In genomic region chr11:53003811-53004210, GRCm38 (mm10) we compare ENCODE assay signal across 16 mouse cellular contexts.
"Had no signal": no experiment of that assay in that cellular context is flagged by ENCODE, and none has a peak within 500 bp of the region (broad histone marks: within the 10 kb centered on the region; RNA-seq: fewer than 3 reads in every experiment).

No protein-coding gene starts in this region.

- H3K9me3 ChIP-seq: limb, embryonic 10.5 days; limb, embryonic 13.5 days; liver, embryonic 12.5 days; liver, embryonic 15.5 days had no signal

- H3K9ac ChIP-seq: limb, embryonic 13.5 days; liver, embryonic 12.5 days; liver, embryonic 15.5 days had no signal

- H3K27me3 ChIP-seq: liver, embryonic 12.5 days; liver, embryonic 15.5 days had no signal

- H3K4me2 ChIP-seq: limb, embryonic 13.5 days; liver, embryonic 12.5 days; liver, embryonic 15.5 days; midbrain, embryonic 11.5 days had no signal

- H3K27ac ChIP-seq: kidney, postnatal 0 days; layer of hippocampus, adult 2 months; limb, embryonic 10.5 days; limb, embryonic 13.5 days; liver, embryonic 12.5 days; liver, embryonic 15.5 days had no signal

- DNase-seq: kidney, postnatal 25 days; layer of hippocampus, adult 9-11 months; liver; lung, adult 18-20 months; lung, postnatal 4 days; thymus, adult 2 months; thymus, postnatal 14 days; thymus, postnatal 4 days had no signal

- H3K4me1 ChIP-seq: limb, embryonic 13.5 days; liver, embryonic 12.5 days; liver, embryonic 15.5 days had no signal

- H3K4me3 ChIP-seq: layer of hippocampus, adult 2 months; limb, embryonic 10.5 days; limb, embryonic 13.5 days; liver, embryonic 12.5 days; liver, embryonic 15.5 days had no signal

- ATAC-seq: liver, embryonic 12.5 days; lung, postnatal 0 days had no signal

- H3K36me3 ChIP-seq: limb, embryonic 10.5 days; limb, embryonic 13.5 days; liver, embryonic 12.5 days; liver, embryonic 15.5 days had no signal
